Mouse (Mus musculus) hindbrain, embryonic 13.5 days (tissue): ENCODE data around the gene Ebf1. TPM values are rescaled to one million over a fixed set of nuclear protein-coding genes. Genes with fewer than 3 reads are reported as not detected.

Experiments used
- ATAC-seq: fragments of 200-750 bp; cut with Nextera tagmentation; 2 replicates; pipeline ENCODE4 v1.8.0; 2017; ENCODE audit warnings: moderate TSS enrichment; ENCODE audit not compliant: low FRiP score
- H3K27ac ChIP-seq: fragments of 300-500 bp; sonication (generic); 2 replicates; pipeline ENCODE4 v1.5.1; 2015; ENCODE audit warnings: inconsistent platforms, mild to moderate bottlenecking, moderate library complexity
- H3K27me3 ChIP-seq: fragments of 300-500 bp; sonication (generic); 2 replicates; pipeline ENCODE4 v1.6.1; 2015; ENCODE audit warnings: mild to moderate bottlenecking, inconsistent platforms
- H3K36me3 ChIP-seq: fragments of 300-500 bp; sonication (generic); 2 replicates; pipeline ENCODE4 v1.6.1; 2015; ENCODE audit warnings: mild to moderate bottlenecking, inconsistent platforms
- H3K4me1 ChIP-seq: fragments of 300-500 bp; sonication (generic); replicated peaks from 2 replicates; pipeline ENCODE4 v1.6.1; 2015; ENCODE audit warnings: inconsistent platforms
- H3K4me2 ChIP-seq: fragments of 300-500 bp; sonication (generic); 2 replicates; pipeline ENCODE4 v1.6.1; 2015; ENCODE audit warnings: inconsistent platforms, mild to moderate bottlenecking, moderate library complexity
- H3K4me3 ChIP-seq: fragments of 300-500 bp; sonication (generic); 2 replicates; pipeline ENCODE4 v1.5.1; 2015; ENCODE audit warnings: mild to moderate bottlenecking, inconsistent platforms
- H3K9ac ChIP-seq: fragments of 300-500 bp; sonication (generic); 2 replicates; pipeline ENCODE4 v1.6.1; 2015; ENCODE audit warnings: mild to moderate bottlenecking, inconsistent platforms
- H3K9me3 ChIP-seq: fragments of 300-500 bp; sonication (generic); 2 replicates; pipeline ENCODE4 v1.6.1; 2016; ENCODE audit warnings: inconsistent platforms
- WGBS: fragments of 180-500 bp; shearing (Covaris S2); methylation state at CpG from one replicate; pipeline ENCODE4 v1.1.7; 2015; 5-methylcytosine and 5-hydroxymethylcytosine counted together
- polyA plus RNA-seq: library from polyadenylated mRNA; unstranded; fragments of >200 nt; fragmentation: Nextera tagmentation; extraction: Ambion mirVana; gene quantifications from 2 replicates; pipeline ENCODE4 v1.2.1, GENCODE M21; 2015

Gene Ebf1
- polyA plus RNA-seq, 1 experiment from 2014 or later: 159 TPM

GRCm38 (mm10) chr11:44852921-44853320 lies 235.8 kb downstream of the Ebf1 start:
- no peak overlapping the region for H3K27ac ChIP-seq
- no peak for ATAC-seq
- H3K4me1 ChIP-seq: 0 out of 2 replicates have a peak, but pooled peaks cover 3% of the 10 kb centered on the region
- H3K4me3 ChIP-seq: no peak overlapping the region
- whole genome bisulfite sequencing: 81% methylated on average over 10 of the region's 10 CpGs
- H3K36me3 ChIP-seq: no peaks in the 10 kb centered on the region
- H3K9me3 ChIP-seq: no peaks in the 10 kb centered on the region
- H3K27me3 ChIP-seq: no peaks in the 10 kb centered on the region
- no peak overlapping the region for H3K9ac ChIP-seq
- H3K4me2 ChIP-seq: no peak overlapping the region

- no peak for ATAC-seq
- Histone ChIP-seq H3K9me3 (no peaks in the 10 kb centered on the region), H3K27me3 (no peaks in the 10 kb centered on the region), H3K4me1 (peaks cover 3% of the 10 kb centered on the region; the same call in 1 of the 2 replicates), H3K36me3 (no peaks in the 10 kb centered on the region), H3K4me2 (no peak overlapping the region), H3K4me3 (no peak overlapping the region), H3K9ac (no peak overlapping the region), H3K27ac (no peak overlapping the region)
- WGBS: 90% methylated on average over 7 of the region's 7 CpGs
Measured at GRCm38 (mm10) chr11:44854496-44854895, 237.4 kb downstream of the Ebf1 start.

GRCm38 (mm10) chr11:44861108-44861507 lies 244.0 kb downstream of the Ebf1 start:
- no peaks in the 10 kb centered on the region for H3K9me3 ChIP-seq
- peaks cover 13% of the 10 kb centered on the region for H3K4me1 ChIP-seq
- H3K9ac ChIP-seq: no peak overlapping the region
- H3K27ac ChIP-seq: no peak overlapping the region
- no peaks in the 10 kb centered on the region for H3K36me3 ChIP-seq
- no peaks in the 10 kb centered on the region for H3K27me3 ChIP-seq
- no peak overlapping the region for H3K4me2 ChIP-seq
- H3K4me3 ChIP-seq: no peak overlapping the region
- 66% methylated on average over 5 of the region's 5 CpGs for WGBS
- no peak for ATAC-seq

- H3K9ac ChIP-seq: no peak overlapping the region
- H3K4me3 ChIP-seq: no peak overlapping the region
- no peaks in the 10 kb centered on the region for H3K27me3 ChIP-seq
- no peaks in the 10 kb centered on the region for H3K36me3 ChIP-seq
- H3K27ac ChIP-seq: no peak overlapping the region; the same call in 1 of the 2 replicates
- 55% methylated on average over 8 of the region's 8 CpGs for WGBS
- ATAC-seq: no peak
- no peaks in the 10 kb centered on the region for H3K9me3 ChIP-seq
- no peak overlapping the region for H3K4me2 ChIP-seq
- peaks cover 26% of the 10 kb centered on the region for H3K4me1 ChIP-seq
Measured at GRCm38 (mm10) chr11:44863910-44864309, 246.8 kb downstream of the Ebf1 start.

GRCm38 (mm10) chr11:44866476-44867149 lies 249.5 kb downstream of the Ebf1 start:
- H3K9ac ChIP-seq: no peak overlapping the region
- 61% methylated on average over 14 of the region's 14 CpGs for WGBS
- H3K9me3 ChIP-seq: no peaks in the 10 kb centered on the region
- peaks cover 23% of the 10 kb centered on the region for H3K4me1 ChIP-seq
- H3K27ac ChIP-seq: peak overlapping the region; percentile 27; the same call in 1 of the 2 replicates
- no peak overlapping the region for H3K4me3 ChIP-seq
- no peak for ATAC-seq
- H3K36me3 ChIP-seq: no peaks in the 10 kb centered on the region
- H3K27me3 ChIP-seq: no peaks in the 10 kb centered on the region
- no peak overlapping the region for H3K4me2 ChIP-seq

GRCm38 (mm10) chr11:44867433-44867832 lies 250.3 kb downstream of the Ebf1 start:
- Histone ChIP-seq H3K4me2 (no peak overlapping the region), H3K9ac (no peak overlapping the region), H3K9me3 (no peaks in the 10 kb centered on the region), H3K27ac (no peak overlapping the region), H3K27me3 (no peaks in the 10 kb centered on the region), H3K36me3 (no peaks in the 10 kb centered on the region), H3K4me1 (peaks cover 23% of the 10 kb centered on the region), H3K4me3 (no peak overlapping the region)
- WGBS: 70% methylated on average over 4 of the region's 4 CpGs
- no peak for ATAC-seq

- Histone ChIP-seq H3K9me3 (no peaks in the 10 kb centered on the region), H3K36me3 (no peaks in the 10 kb centered on the region), H3K4me3 (no peak overlapping the region), H3K27ac (no peak overlapping the region), H3K27me3 (no peaks in the 10 kb centered on the region), H3K9ac (no peak overlapping the region), H3K4me2 (no peak overlapping the region), H3K4me1 (peaks cover 4% of the 10 kb centered on the region; the same call in 1 of the 2 replicates)
- 92% methylated on average over 1 of the region's 1 CpGs for WGBS
- ATAC-seq: no peak
Measured at GRCm38 (mm10) chr11:44873876-44874275, 256.8 kb downstream of the Ebf1 start.

GRCm38 (mm10) chr11:44875171-44875570 lies 258.1 kb downstream of the Ebf1 start:
- H3K9ac ChIP-seq: no peak overlapping the region
- H3K36me3 ChIP-seq: no peaks in the 10 kb centered on the region
- ATAC-seq: no peak
- H3K9me3 ChIP-seq: no peaks in the 10 kb centered on the region
- WGBS: 67% methylated on average over 3 of the region's 3 CpGs
- H3K4me1 ChIP-seq: peaks cover 4% of the 10 kb centered on the region; the same call in 1 of the 2 replicates
- H3K4me2 ChIP-seq: no peak overlapping the region
- no peaks in the 10 kb centered on the region for H3K27me3 ChIP-seq
- H3K4me3 ChIP-seq: no peak overlapping the region
- H3K27ac ChIP-seq: no peak overlapping the region

GRCm38 (mm10) chr11:44881056-44881683 lies 264.1 kb downstream of the Ebf1 start:
- Histone ChIP-seq H3K27me3 (no peaks in the 10 kb centered on the region), H3K9ac (no peak overlapping the region), H3K4me3 (no peak overlapping the region), H3K36me3 (no peaks in the 10 kb centered on the region), H3K9me3 (no peaks in the 10 kb centered on the region), H3K27ac (no peak overlapping the region), H3K4me2 (no peak overlapping the region), H3K4me1 (peaks cover 18% of the 10 kb centered on the region)
- WGBS: 74% methylated on average over 9 of the region's 9 CpGs
- no peak for ATAC-seq

GRCm38 (mm10) chr11:44882476-44882970 lies 265.4 kb downstream of the Ebf1 start:
- H3K4me1 ChIP-seq: peaks cover 29% of the 10 kb centered on the region
- no peak overlapping the region for H3K27ac ChIP-seq
- no peaks in the 10 kb centered on the region for H3K9me3 ChIP-seq
- H3K27me3 ChIP-seq: no peaks in the 10 kb centered on the region
- ATAC-seq: peak; percentile 49; the same call in 1 of the 2 replicates
- WGBS: 38% methylated on average over 4 of the region's 4 CpGs
- H3K4me3 ChIP-seq: no peak overlapping the region
- no peak overlapping the region for H3K4me2 ChIP-seq
- no peaks in the 10 kb centered on the region for H3K36me3 ChIP-seq
- H3K9ac ChIP-seq: no peak overlapping the region

GRCm38 (mm10) chr11:44884337-44884736 lies 267.2 kb downstream of the Ebf1 start:
- Histone ChIP-seq H3K4me1 (peaks cover 36% of the 10 kb centered on the region), H3K27ac (no peak overlapping the region), H3K27me3 (no peaks in the 10 kb centered on the region), H3K9ac (no peak overlapping the region), H3K4me3 (no peak overlapping the region), H3K36me3 (no peaks in the 10 kb centered on the region), H3K4me2 (no peak overlapping the region), H3K9me3 (no peaks in the 10 kb centered on the region)
- ATAC-seq: no peak
- 83% methylated on average over 3 of the region's 3 CpGs for WGBS

- Histone ChIP-seq H3K4me2 (no peak overlapping the region), H3K4me1 (peaks cover 47% of the 10 kb centered on the region), H3K36me3 (no peaks in the 10 kb centered on the region), H3K9ac (no peak overlapping the region), H3K4me3 (no peak overlapping the region), H3K27me3 (no peaks in the 10 kb centered on the region), H3K27ac (peak overlapping the region; percentile 81; the same call in 1 of the 2 replicates), H3K9me3 (no peaks in the 10 kb centered on the region)
- WGBS: 92% methylated on average over 2 of the region's 2 CpGs
- no peak for ATAC-seq
Measured at GRCm38 (mm10) chr11:44886897-44887296, 269.8 kb downstream of the Ebf1 start.
